Mouse (Mus musculus) cerebellum, adult 11-12 months (tissue): Measurements from ENCODE around the gene Ppp3ca.

ENCODE experiments used
- DNase-seq: peaks from one replicate; pipeline ENCODE4 v3.0.0; 2022

Gene Ppp3ca

DNA sequence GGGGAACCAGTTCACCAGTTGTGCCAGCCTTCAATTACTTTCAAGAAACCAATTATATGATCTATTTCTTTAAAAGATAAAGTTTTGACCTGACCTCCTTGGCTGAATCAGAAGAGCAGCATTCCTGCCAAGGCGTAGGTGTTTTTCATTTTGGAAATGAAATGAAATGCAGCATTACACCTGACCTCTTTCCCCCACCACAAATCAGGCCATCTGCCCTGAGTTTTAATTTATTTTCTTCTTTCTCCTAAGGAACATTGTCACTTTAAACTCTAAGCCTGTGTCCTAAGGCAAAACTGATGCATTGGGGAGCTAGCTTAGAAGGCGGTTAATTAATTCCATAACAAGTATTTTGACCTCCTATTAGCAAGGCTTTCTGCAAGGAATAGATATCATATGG is 276.7 kb downstream of the Ppp3ca start:
- DNase-seq: no peak

- DNase-seq: no peak
These were observed 278.2 kb downstream of the Ppp3ca start for GRCm38 (mm10) chr3:136948142-136948541.

DNA sequence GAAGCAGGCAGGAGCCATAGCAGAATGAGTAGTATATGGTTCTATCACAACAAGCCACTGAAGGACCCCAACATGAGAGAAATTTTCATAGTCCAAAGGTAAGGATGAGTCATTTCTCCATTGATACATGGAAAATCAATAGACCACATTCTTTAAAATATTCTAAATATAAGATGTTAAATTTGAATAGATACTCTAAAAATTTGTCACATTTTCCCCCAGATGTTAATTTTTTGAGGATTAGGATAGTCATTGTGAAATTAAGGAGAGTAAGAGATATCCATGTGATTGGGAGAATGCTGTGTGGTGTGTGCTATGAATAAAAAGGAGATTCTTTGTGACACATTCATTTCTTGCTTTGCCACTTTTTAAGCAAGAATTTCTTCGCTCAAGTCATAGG is 281.9 kb downstream of the Ppp3ca start:
- no peak for DNase-seq

- DNase-seq: no peak
These were observed 282.9 kb downstream of the Ppp3ca start for GRCm38 (mm10) chr3:136952822-136953221.

DNA sequence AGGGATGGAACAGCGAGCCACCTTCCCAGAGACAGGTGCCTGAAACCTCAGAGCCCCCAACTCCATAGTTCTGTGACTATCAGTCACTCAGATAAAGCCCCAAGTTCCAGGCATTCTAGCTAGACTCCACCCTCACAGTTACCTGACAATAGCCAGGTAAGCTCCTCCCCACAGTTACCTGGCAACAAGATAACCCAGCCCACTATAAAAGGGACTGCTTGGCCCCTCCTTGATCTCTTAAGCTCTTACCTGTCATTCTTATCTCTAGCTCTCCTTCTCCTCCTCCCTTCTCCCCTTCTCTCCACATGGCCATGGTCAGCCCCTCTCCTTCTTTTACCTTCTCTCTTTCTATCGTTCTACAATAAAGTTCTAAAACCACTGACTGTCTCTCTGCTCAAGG is 285.1 kb downstream of the Ppp3ca start:
- no peak for DNase-seq

DNA sequence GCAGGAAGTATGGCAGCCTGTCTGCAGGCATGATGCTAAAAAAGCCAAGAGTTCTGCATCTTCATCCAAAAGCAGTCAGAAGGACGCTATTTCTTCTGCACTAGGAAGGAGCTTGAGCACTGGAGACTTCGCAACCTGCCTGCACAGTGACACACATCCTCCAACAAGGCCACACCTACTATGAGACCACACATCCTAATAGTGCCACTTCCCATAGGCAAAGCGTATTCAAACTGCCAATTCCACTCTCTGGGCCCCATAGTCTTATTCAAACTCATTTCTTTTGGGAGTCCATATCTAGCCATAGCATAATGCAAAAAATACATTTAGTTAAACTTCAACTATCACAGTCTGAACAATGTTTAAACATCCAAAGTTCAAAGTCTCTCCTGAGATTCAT is 290.4 kb downstream of the Ppp3ca start:
- no peak for DNase-seq

DNA sequence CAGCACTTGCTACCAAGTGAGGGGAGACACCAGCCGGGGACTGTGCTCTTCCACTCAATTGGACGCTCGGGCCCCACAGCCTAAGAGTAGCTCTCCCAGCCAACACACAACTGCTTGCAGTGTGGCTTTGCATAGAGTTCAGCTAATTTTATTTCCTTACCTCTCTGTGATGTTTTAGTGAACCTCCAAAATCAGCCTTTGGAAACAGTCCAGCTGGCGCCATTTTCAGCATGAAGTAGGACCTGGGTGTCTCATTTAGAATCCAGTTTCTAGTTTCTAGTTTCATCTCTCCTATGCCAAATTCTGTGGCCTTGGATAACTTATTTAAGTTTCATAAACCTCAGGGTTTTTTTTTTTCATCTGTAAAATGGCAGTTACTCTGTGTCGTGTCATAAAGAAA is 296.9 kb downstream of the Ppp3ca start:
- no peak for DNase-seq

- DNase-seq: no peak
These were observed 297.6 kb downstream of the Ppp3ca start for GRCm38 (mm10) chr3:136967510-136967909.

DNA sequence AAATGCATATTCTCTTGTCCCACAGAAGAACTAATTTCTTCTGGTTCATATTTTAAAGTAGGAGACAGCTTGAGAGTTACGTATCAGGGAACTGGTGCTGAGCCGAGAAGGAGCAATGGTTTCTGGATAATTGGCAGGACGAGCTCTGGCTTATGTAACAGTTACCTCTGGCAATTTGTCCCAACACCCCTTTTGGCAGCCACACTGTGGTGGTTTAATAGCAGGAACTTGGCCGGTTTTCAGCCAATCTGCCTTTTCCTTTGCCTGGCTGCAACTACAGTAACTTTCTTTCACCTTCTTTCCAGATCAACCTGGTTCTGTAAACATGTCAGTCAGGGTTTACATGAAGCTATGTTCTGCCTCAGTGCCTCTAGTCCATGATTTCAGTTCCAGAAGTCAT is 299.9 kb downstream of the Ppp3ca start:
- DNase-seq: peak; percentile 92

- no peak for DNase-seq
These were observed 307.9 kb downstream of the Ppp3ca start for GRCm38 (mm10) chr3:136977859-136978258.

DNA sequence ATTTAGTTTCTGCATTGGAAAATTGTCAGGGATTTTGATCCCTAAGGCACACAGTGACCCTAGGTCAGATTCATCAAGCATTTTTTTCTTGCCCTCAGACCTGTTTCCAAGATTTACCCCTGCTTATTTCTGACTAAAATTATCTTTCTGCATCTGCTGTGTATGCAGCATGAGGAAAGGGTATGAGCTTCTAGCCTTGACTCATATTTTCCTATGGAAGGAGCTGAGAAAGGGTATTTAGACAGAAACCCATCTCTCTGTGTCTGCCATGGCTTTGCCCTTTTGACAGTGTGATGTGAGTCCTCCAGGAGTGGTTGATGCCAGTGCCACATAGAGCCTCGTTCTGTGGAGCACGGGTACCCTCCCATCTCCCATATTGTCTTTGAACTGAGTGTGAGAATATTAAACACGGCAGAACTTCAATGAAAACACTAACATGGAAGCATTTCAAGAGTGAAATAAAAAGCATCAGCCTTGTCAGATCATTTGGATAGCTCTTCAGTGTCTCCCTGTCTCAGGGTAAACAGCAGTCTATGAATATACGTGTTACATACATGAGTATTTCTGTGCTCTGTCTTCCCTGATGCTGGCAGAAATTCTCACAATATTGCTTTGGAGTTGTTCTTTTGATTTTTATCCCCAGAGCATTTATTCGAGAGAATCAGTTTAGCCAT is 311.1 kb downstream of the Ppp3ca start:
- DNase-seq: no peak

GRCm38 (mm10) chr3:136981589-136981924 is 311.6 kb downstream of the Ppp3ca start:
- DNase-seq: no peak

DNA sequence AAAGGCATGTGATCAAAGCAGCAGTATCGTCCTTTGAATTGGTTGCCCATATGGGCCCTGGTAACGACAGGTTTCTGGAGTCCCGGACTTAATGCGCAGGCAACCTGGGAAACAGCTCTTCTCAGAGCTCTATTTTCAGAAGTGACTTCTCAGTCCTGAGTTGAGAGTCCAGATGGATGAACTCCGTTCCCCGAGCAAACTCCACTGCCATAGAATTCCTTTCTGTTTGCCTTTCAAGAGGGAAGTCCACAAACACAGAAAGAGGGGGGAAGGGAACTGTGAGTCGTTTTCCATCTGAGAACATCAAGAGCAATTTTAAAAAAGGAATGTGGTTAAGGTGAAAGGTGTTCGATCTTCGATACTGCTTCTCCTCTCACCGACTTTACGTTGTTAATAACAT is 312.1 kb downstream of the Ppp3ca start:
- DNase-seq: no peak

DNA sequence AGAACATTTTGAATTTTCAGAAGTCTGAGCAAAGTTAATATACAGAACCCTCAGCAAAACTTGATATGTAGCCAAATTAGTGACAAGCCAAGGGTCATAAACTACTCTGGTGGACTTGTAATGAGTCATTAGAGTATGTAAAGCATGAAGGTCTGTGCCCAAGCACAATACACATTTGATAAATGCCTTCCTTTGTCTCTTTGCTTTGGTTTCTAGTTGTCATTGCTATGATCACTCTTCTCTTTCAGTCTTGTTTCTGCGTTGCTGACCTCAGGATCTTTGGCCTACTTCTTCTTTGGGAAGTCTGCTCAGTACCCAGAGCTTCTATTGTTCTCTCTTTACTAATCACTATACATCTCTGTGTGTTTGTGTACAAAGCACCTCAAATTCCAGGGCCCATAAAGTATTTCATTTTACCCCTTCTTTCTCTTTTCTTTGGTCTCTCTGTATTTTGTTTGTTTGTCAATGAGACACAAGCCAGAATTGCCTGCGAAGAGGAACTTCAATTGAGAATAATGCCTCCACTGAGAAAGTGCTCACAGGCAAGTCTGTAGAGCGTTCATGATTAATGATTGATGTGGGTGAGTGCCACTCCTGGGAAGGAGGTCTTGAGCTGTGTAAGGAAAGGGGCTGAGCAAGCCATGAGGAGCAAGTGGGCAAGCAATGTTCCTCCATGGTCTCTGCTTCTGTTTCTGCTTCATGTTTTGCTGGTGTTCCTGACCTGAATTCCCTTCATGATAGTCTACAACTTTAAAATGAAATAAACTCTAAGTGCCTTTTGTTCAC is 316.4 kb downstream of the Ppp3ca start:
- no peak for DNase-seq
